Mouse (Mus musculus): ENCODE results near the gene Hspbp1. TPM values are rescaled to one million over a fixed set of nuclear protein-coding genes. Genes with fewer than 3 reads are reported as not detected.

Hspbp1 gene
- polyA plus RNA-seq, 1 experiment from 2014 or later: 128 TPM

DNA sequence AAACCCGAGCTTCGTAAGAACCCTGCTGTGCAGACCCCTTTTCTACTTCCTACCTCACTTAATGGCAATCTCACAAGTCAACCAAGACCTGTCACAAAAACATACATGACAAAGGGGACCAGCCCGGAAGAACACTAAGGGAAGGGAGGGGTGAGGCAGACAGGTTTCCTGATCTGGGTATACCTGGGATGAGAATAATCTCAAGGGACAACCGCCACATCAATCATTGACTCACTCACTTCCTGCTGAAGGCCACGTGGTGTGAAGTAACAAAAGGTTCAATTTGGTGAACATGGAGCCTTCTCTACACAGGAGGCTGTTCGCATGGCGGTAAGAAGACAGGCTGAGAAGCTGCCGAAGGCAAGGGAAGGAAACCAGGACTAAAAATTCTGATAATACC, 33.3 kb downstream of the Hspbp1 start:
- Histone ChIP-seq H3K4me2 (no peak overlapping the region), H3K36me3 (peaks cover 25% of the 10 kb centered on the region), H3K4me1 (replicated peaks) (peaks cover 44% of the 10 kb centered on the region), H3K9ac (0 out of 2 replicates have a peak overlapping the region, but pooled peaks have one; percentile 29), H3K4me3 (no peak overlapping the region), H3K9me3 (no peaks in the 10 kb centered on the region), H3K27me3 (no peaks in the 10 kb centered on the region), H3K27ac (no peak overlapping the region)
- ATAC-seq (ENCODE audit: low FRiP score): no peak
- 81% methylated on average over 8 of the region's 8 CpGs for WGBS

DNA sequence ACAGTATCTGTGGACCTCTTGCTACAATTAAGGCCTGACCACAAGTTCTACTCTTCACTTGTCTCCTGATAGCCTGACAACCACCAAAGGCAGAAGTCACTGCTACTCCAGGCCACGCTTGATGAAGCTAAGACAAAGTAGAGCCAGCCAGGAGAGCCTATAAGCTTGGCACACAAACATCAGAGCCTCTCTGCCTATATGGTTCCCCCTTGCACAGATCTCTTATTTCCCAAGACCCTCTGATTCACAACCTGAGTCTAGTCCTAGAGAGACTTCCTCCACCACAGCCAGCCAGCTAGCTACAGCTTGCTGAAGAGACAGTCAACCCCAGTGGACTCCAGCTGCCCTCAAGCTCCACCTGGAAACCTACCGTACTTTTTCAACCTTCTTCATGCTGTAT, 36.9 kb downstream of the Hspbp1 start:
- Histone ChIP-seq H3K4me1 (replicated peaks) (peaks cover 16% of the 10 kb centered on the region), H3K27ac (no peak overlapping the region), H3K9ac (no peak overlapping the region), H3K27me3 (no peaks in the 10 kb centered on the region), H3K4me2 (no peak overlapping the region), H3K4me3 (no peak overlapping the region), H3K9me3 (no peaks in the 10 kb centered on the region), H3K36me3 (peaks cover 56% of the 10 kb centered on the region)
- ATAC-seq (ENCODE audit: low FRiP score): no peak
- 89% methylated on average over 2 of the region's 2 CpGs for WGBS

GRCm38 (mm10) chr7:4647291-4647690, 37.6 kb downstream of the Hspbp1 start:
- no peaks in the 10 kb centered on the region for H3K27me3 ChIP-seq
- H3K4me1 ChIP-seq (replicated peaks): peaks cover 10% of the 10 kb centered on the region; the same call in 1 of the 2 replicates
- WGBS: 79% methylated on average over 6 of the region's 6 CpGs
- no peaks in the 10 kb centered on the region for H3K9me3 ChIP-seq
- H3K4me3 ChIP-seq: no peak overlapping the region
- peaks cover 57% of the 10 kb centered on the region for H3K36me3 ChIP-seq
- no peak overlapping the region for H3K4me2 ChIP-seq
- ATAC-seq (ENCODE audit: low FRiP score): peak; percentile 54; the same call in 1 of the 2 replicates
- H3K9ac ChIP-seq: no peak overlapping the region
- no peak overlapping the region for H3K27ac ChIP-seq

GRCm38 (mm10) chr7:4646806-4647205, 38.1 kb downstream of the Hspbp1 start:
- H3K27ac ChIP-seq: no peak overlapping the region
- no peak overlapping the region for H3K4me2 ChIP-seq
- WGBS: 87% methylated on average over 3 of the region's 3 CpGs
- peaks cover 6% of the 10 kb centered on the region; the same call in 1 of the 2 replicates for H3K4me1 ChIP-seq (replicated peaks)
- no peak overlapping the region for H3K9ac ChIP-seq
- ATAC-seq (ENCODE audit: low FRiP score): no peak
- H3K9me3 ChIP-seq: no peaks in the 10 kb centered on the region
- no peak overlapping the region for H3K4me3 ChIP-seq
- H3K27me3 ChIP-seq: no peaks in the 10 kb centered on the region
- peaks cover 62% of the 10 kb centered on the region for H3K36me3 ChIP-seq

- H3K4me1 ChIP-seq (replicated peaks): no peaks in the 10 kb centered on the region
- no peak overlapping the region for H3K9ac ChIP-seq
- H3K27ac ChIP-seq: no peak overlapping the region
- no peaks in the 10 kb centered on the region for H3K9me3 ChIP-seq
- ATAC-seq (ENCODE audit: low FRiP score): no peak
- no peak overlapping the region for H3K4me2 ChIP-seq
- no peak overlapping the region for H3K4me3 ChIP-seq
- no peaks in the 10 kb centered on the region for H3K27me3 ChIP-seq
- H3K36me3 ChIP-seq: peaks cover 91% of the 10 kb centered on the region
- WGBS: 95% methylated on average over 6 of the region's 6 CpGs
Measured at GRCm38 (mm10) chr7:4643225-4643624, 41.6 kb downstream of the Hspbp1 start.

DNA sequence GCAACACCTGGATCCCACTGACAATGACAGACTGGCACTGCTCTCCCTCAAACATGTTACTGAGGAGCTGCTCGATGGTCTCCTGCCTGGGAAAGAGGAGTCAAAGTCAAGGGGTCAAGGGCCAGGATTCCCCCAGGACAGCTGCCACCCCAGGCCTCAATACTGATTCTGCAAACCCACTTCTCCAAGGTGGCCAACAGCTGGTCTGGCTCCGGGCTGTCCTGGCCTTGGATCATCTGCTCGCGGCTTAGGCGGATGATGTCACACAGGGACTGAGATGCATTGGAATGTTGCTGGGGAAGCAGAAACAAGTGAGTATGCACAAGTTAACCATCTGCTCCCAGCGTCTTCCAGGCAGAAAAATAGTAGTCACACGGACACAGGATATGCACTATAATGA, 42.9 kb downstream of the Hspbp1 start:
- no peak for ATAC-seq (ENCODE audit: low FRiP score)
- 93% methylated on average over 7 of the region's 7 CpGs for WGBS
- H3K9me3 ChIP-seq: no peaks in the 10 kb centered on the region
- H3K27ac ChIP-seq: no peak overlapping the region
- H3K4me1 ChIP-seq (replicated peaks): no peaks in the 10 kb centered on the region
- no peak overlapping the region for H3K9ac ChIP-seq
- peaks cover 99% of the 10 kb centered on the region for H3K36me3 ChIP-seq
- H3K4me3 ChIP-seq: no peak overlapping the region
- no peaks in the 10 kb centered on the region for H3K27me3 ChIP-seq
- H3K4me2 ChIP-seq: no peak overlapping the region

DNA sequence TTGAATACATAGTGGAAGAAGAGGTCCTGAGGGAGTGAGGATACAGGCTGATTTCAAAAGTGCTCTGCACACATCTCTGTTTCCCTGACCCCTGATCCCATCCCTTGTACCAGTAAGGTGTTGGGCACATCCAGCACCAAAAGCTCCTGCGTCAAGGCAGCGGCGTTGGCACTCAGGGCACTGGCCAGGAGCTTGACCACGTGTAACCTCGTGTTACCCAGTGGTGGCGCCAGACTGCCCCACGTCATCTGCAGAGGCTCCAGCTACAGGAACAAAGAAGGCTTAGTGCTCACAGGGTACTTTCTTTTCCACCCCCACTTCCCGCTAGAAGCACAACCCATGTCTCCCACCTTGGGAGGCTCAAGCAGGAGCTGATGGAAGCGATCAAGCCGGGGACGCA, 43.7 kb downstream of the Hspbp1 start:
- H3K36me3 ChIP-seq: peaks cover 98% of the 10 kb centered on the region
- 82% methylated on average over 11 of the region's 11 CpGs for WGBS
- H3K9ac ChIP-seq: no peak overlapping the region
- no peak overlapping the region for H3K27ac ChIP-seq
- no peaks in the 10 kb centered on the region for H3K4me1 ChIP-seq (replicated peaks)
- H3K27me3 ChIP-seq: no peaks in the 10 kb centered on the region
- H3K9me3 ChIP-seq: no peaks in the 10 kb centered on the region
- no peak overlapping the region for H3K4me2 ChIP-seq
- H3K4me3 ChIP-seq: no peak overlapping the region
- no peak for ATAC-seq (ENCODE audit: low FRiP score)

DNA sequence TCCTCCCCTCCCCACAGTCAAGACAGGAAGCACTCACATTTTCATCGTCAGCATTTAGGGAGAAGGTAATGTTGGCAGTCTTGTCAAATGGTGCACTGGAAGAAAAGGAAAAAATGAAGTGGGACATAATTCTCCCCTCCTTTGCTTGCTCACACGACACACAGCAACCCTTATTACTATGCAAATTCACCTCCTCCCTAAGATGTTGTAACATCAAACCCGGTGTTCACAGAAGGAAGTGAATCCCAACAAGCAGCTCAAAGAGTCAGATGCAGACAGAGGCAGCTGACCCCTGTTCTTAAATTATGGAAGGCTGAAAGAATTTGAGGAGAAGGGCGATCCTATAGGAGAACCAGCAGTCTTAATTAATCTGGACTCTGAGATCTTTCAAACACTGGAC, 48.7 kb downstream of the Hspbp1 start:
- Histone ChIP-seq H3K4me2 (no peak overlapping the region), H3K9me3 (no peaks in the 10 kb centered on the region), H3K9ac (no peak overlapping the region), H3K27me3 (no peaks in the 10 kb centered on the region), H3K36me3 (peaks cover 91% of the 10 kb centered on the region), H3K27ac (no peak overlapping the region), H3K4me1 (replicated peaks) (no peaks in the 10 kb centered on the region), H3K4me3 (no peak overlapping the region)
- whole genome bisulfite sequencing: 87% methylated on average over 4 of the region's 4 CpGs
- ATAC-seq (ENCODE audit: low FRiP score): no peak

DNA sequence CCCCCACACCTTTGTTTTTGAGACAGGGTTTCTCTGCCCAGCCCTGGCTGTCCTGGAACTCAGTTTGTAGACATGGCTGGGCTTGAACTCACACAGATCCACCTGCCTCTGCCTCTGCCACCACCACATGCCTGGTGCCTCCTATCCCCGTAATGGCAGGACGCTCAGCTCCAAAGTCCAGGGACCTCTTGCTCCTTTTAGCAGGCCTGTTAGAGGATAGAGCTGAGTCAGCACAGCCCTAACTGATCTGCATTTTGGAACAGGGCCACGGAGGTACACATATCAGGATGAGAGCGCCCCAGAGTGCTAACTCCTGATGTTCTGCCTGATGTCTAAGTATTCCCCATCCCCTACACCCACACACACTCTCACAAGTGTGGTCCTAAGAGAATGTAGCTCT, 53.8 kb downstream of the Hspbp1 start, which contains the start of gene Tmem86b:
Tmem86b (minus strand) TSS at position 392 of the 400 bp plus-strand sequence.
- no peak for ATAC-seq (ENCODE audit: low FRiP score)
- H3K4me3 ChIP-seq: no peak within 1 kb of the TSS
- H3K9me3 ChIP-seq: no peaks in the 10 kb centered on the region
- no peak within 1 kb of the TSS for H3K27ac ChIP-seq
- H3K4me2 ChIP-seq: no peak within 1 kb of the TSS
- 95% methylated on average over 4 of the region's 4 CpGs for WGBS
- H3K36me3 ChIP-seq: peaks cover 76% of the 10 kb centered on the region
- H3K27me3 ChIP-seq: no peaks in the 10 kb centered on the region
- no peaks in the 10 kb centered on the region for H3K4me1 ChIP-seq (replicated peaks)
- no peak within 1 kb of the TSS for H3K9ac ChIP-seq

GRCm38 (mm10) chr7:4630198-4630597, 54.7 kb downstream of the Hspbp1 start:
- peaks cover 69% of the 10 kb centered on the region for H3K36me3 ChIP-seq
- no peaks in the 10 kb centered on the region for H3K9me3 ChIP-seq
- no peak overlapping the region for H3K27ac ChIP-seq
- no peak for ATAC-seq (ENCODE audit: low FRiP score)
- 76% methylated on average over 1 of the region's 1 CpGs for WGBS
- H3K27me3 ChIP-seq: no peaks in the 10 kb centered on the region
- H3K4me1 ChIP-seq (replicated peaks): no peaks in the 10 kb centered on the region
- H3K4me3 ChIP-seq: no peak overlapping the region
- no peak overlapping the region for H3K4me2 ChIP-seq
- H3K9ac ChIP-seq: no peak overlapping the region

GRCm38 (mm10) chr7:4629586-4629985, 55.3 kb downstream of the Hspbp1 start:
- WGBS: 88% methylated on average over 5 of the region's 5 CpGs
- Histone ChIP-seq H3K4me1 (replicated peaks) (no peaks in the 10 kb centered on the region), H3K27me3 (no peaks in the 10 kb centered on the region), H3K4me3 (no peak overlapping the region), H3K9ac (no peak overlapping the region), H3K27ac (no peak overlapping the region), H3K9me3 (no peaks in the 10 kb centered on the region), H3K36me3 (peaks cover 64% of the 10 kb centered on the region), H3K4me2 (no peak overlapping the region)
- ATAC-seq (ENCODE audit: low FRiP score): no peak

GRCm38 (mm10) chr7:4625928-4626327, 58.9 kb downstream of the Hspbp1 start:
- Histone ChIP-seq H3K27me3 (no peaks in the 10 kb centered on the region), H3K4me3 (no peak overlapping the region), H3K9ac (no peak overlapping the region), H3K4me2 (no peak overlapping the region), H3K27ac (no peak overlapping the region), H3K9me3 (no peaks in the 10 kb centered on the region), H3K36me3 (peaks cover 31% of the 10 kb centered on the region), H3K4me1 (replicated peaks) (no peaks in the 10 kb centered on the region)
- ATAC-seq (ENCODE audit: low FRiP score): no peak
- WGBS: 91% methylated on average over 2 of the region's 2 CpGs

DNA sequence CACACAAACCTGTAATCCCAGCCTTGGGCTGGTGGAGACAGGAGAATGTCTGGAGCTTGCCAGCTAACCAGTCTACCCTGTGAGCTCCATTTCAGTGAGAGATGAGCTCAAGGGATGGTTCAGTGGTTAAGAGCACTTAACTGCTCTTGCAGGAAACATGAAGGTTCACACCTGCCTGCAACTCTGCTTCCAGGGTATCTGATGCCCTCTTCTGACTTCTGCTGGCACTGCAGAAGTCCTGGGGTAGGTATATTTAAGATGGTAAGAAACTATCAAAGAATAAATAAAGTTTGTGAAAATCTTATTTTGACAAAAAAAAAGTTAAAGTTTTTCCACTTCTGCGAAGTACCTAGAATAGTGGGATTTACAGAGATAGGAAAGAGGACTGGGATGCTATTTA, 60.5 kb downstream of the Hspbp1 start:
- peaks cover 15% of the 10 kb centered on the region for H3K36me3 ChIP-seq

More for the DNA sequence above, 60.5 kb downstream of the Hspbp1 start:
- no peak overlapping the region for H3K4me3 ChIP-seq
- H3K9me3 ChIP-seq: no peaks in the 10 kb centered on the region
- no peaks in the 10 kb centered on the region for H3K27me3 ChIP-seq
- no peak for ATAC-seq (ENCODE audit: low FRiP score)
- no peak overlapping the region for H3K9ac ChIP-seq
- no peaks in the 10 kb centered on the region for H3K4me1 ChIP-seq (replicated peaks)
- H3K27ac ChIP-seq: no peak overlapping the region
- 40% methylated on average over 1 of the region's 1 CpGs for WGBS
- H3K4me2 ChIP-seq: no peak overlapping the region

All from hindbrain, embryonic 13.5 days (tissue).